Mouse (Mus musculus): ENCODE measurements around the gene Nrxn1.

GRCm38 (mm10) chr17:90394606-90395005, 698.3 kb downstream of the Nrxn1 start:
- no peak for TF ChIP-seq GATA1 (IDR thresholded peaks at IDR 0.05; ENCODE audit: low read length)
- no peak for TF ChIP-seq TAL1 (IDR thresholded peaks at IDR 0.05; ENCODE audit: low read length)

All from erythroblast, embryonic 14.5 days (primary cell).